Mouse (Mus musculus) embryonic facial prominence, embryonic 11.5 days (tissue): Measurements from ENCODE around the gene Crim1. TPM values are rescaled to one million over a fixed set of nuclear protein-coding genes. Genes with fewer than 3 reads are reported as not detected.

Source experiments
- ATAC-seq: fragments of 200-750 bp; cut with Nextera tagmentation; replicated peaks from 2 replicates; pipeline ENCODE4 v1.8.0; 2017; ENCODE audit warnings: low read depth; ENCODE audit not compliant: insufficient number of reproducible peaks, low FRiP score, low TSS enrichment
- DNase-seq: peaks from one replicate; pipeline ENCODE4 v3.0.0-alpha.2; 2015; ENCODE audit warnings: low spot score
- H3K27ac ChIP-seq: fragments of 300-500 bp; sonication (generic); replicated peaks from 2 replicates; pipeline ENCODE4 v1.5.1; 2014; ENCODE audit warnings: mild to moderate bottlenecking, low read depth, low read length, control low read depth
- H3K27me3 ChIP-seq: fragments of 300-500 bp; sonication (generic); 2 replicates; pipeline ENCODE4 v1.6.1; 2014; ENCODE audit warnings: mild to moderate bottlenecking, low read length, moderate library complexity, mixed read lengths; ENCODE audit not compliant: control insufficient read depth, insufficient read depth
- H3K36me3 ChIP-seq: fragments of 300-500 bp; sonication (generic); replicated peaks from 2 replicates; pipeline ENCODE4 v1.6.1; 2014; ENCODE audit warnings: low read depth, mild to moderate bottlenecking, low read length, moderate library complexity, mixed read lengths; ENCODE audit not compliant: control insufficient read depth, insufficient read depth
- H3K4me1 ChIP-seq: fragments of 300-500 bp; sonication (generic); 2 replicates; pipeline ENCODE4 v1.6.1; 2014; ENCODE audit warnings: low read length, mixed read lengths; ENCODE audit not compliant: control insufficient read depth, insufficient read depth
- H3K4me2 ChIP-seq: fragments of 300-500 bp; sonication (generic); 2 replicates; pipeline ENCODE4 v1.6.1; 2014; ENCODE audit warnings: low read depth, mild to moderate bottlenecking, control low read depth, low read length, moderate library complexity
- H3K4me3 ChIP-seq: fragments of 300-500 bp; sonication (generic); 2 replicates; pipeline ENCODE4 v1.5.1; 2014; ENCODE audit warnings: low read depth, low read length, control low read depth
- H3K9ac ChIP-seq: fragments of 300-500 bp; sonication (generic); replicated peaks from 2 replicates; pipeline ENCODE4 v1.6.1; 2014; ENCODE audit warnings: mild to moderate bottlenecking, control low read depth, low read length
- H3K9me3 ChIP-seq: fragments of 300-500 bp; sonication (generic); replicated peaks from 2 replicates; pipeline ENCODE4 v1.6.1; 2016; ENCODE audit warnings: mild to moderate bottlenecking, low read length, inconsistent platforms, mixed read lengths; ENCODE audit not compliant: control insufficient read depth
- WGBS: fragments of 180-500 bp; shearing (Covaris S2); extraction: QIAGEN DNeasy Blood & Tissue Kit; methylation state at CpG from one replicate; pipeline ENCODE4 v1.1.7; 2014; 5-methylcytosine and 5-hydroxymethylcytosine counted together
- polyA plus RNA-seq: library from polyadenylated mRNA; unstranded; fragments of >200 nt; fragmentation: Nextera tagmentation; extraction: Ambion mirVana; gene quantifications from 2 replicates; pipeline ENCODE4 v1.2.1, GENCODE M21; 2014

Crim1 gene
- 3.3 TPM in 2 replicates for polyA plus RNA-seq

GRCm38 (mm10) chr17:78199626-78200560, at the start of gene Crim1:
Gene Crim1 (plus strand): TSS chr17:78200248.
- no peaks in the 10 kb centered on the region for H3K36me3 ChIP-seq
- no peaks in the 10 kb centered on the region for H3K27me3 ChIP-seq
- peak; percentile 82 for ATAC-seq
- H3K9me3 ChIP-seq: no peaks in the 10 kb centered on the region
- peak; percentile 83 for DNase-seq
- H3K4me2 ChIP-seq: peak within 1 kb of the TSS; percentile 100
- WGBS: under 1% methylated on average over 48 of the region's 90 CpGs
- H3K9ac ChIP-seq: peak within 1 kb of the TSS; percentile 85
- no peaks in the 10 kb centered on the region for H3K4me1 ChIP-seq
- peak within 1 kb of the TSS; percentile 90 for H3K27ac ChIP-seq
- peak within 1 kb of the TSS; percentile 82 for H3K4me3 ChIP-seq

GRCm38 (mm10) chr17:78151479-78152282, 48.4 kb upstream of the Crim1 start:
- WGBS: 88% methylated on average over 13 of the region's 13 CpGs
- no peak overlapping the region for H3K4me2 ChIP-seq
- no peaks in the 10 kb centered on the region for H3K4me1 ChIP-seq
- DNase-seq (no peak), ATAC-seq (no peak)
- no peaks in the 10 kb centered on the region for H3K36me3 ChIP-seq
- H3K27ac ChIP-seq: no peak overlapping the region
- H3K9me3 ChIP-seq: no peaks in the 10 kb centered on the region
- no peaks in the 10 kb centered on the region for H3K27me3 ChIP-seq
- H3K9ac ChIP-seq: no peak overlapping the region
- H3K4me3 ChIP-seq: no peak overlapping the region

GRCm38 (mm10) chr17:78163278-78163677, 36.8 kb upstream of the Crim1 start:
- DNase-seq: peak; percentile 79
- H3K27ac ChIP-seq: no peak overlapping the region
- ATAC-seq: no peak
- no peaks in the 10 kb centered on the region for H3K36me3 ChIP-seq
- H3K9ac ChIP-seq: no peak overlapping the region
- 33% methylated on average over 5 of the region's 5 CpGs for WGBS
- H3K9me3 ChIP-seq: no peaks in the 10 kb centered on the region
- no peaks in the 10 kb centered on the region for H3K27me3 ChIP-seq
- no peak overlapping the region for H3K4me3 ChIP-seq
- H3K4me2 ChIP-seq: no peak overlapping the region
- H3K4me1 ChIP-seq: no peaks in the 10 kb centered on the region

- no peak overlapping the region for H3K4me2 ChIP-seq
- H3K36me3 ChIP-seq: no peaks in the 10 kb centered on the region
- 85% methylated on average over 10 of the region's 10 CpGs for WGBS
- no peak overlapping the region for H3K27ac ChIP-seq
- no peak overlapping the region for H3K9ac ChIP-seq
- H3K4me3 ChIP-seq: no peak overlapping the region
- H3K27me3 ChIP-seq: no peaks in the 10 kb centered on the region
- ATAC-seq (no peak), DNase-seq (no peak)
- no peaks in the 10 kb centered on the region for H3K4me1 ChIP-seq
- H3K9me3 ChIP-seq: no peaks in the 10 kb centered on the region
Measured at GRCm38 (mm10) chr17:78163724-78164236, 36.3 kb upstream of the Crim1 start.

- Histone ChIP-seq H3K4me3 (no peak overlapping the region), H3K36me3 (no peaks in the 10 kb centered on the region), H3K4me2 (no peak overlapping the region), H3K9me3 (no peaks in the 10 kb centered on the region), H3K9ac (no peak overlapping the region), H3K27me3 (no peaks in the 10 kb centered on the region), H3K4me1 (no peaks in the 10 kb centered on the region), H3K27ac (no peak overlapping the region)
- DNase-seq (no peak), ATAC-seq (no peak)
Measured at GRCm38 (mm10) chr17:78165855-78166254, 34.2 kb upstream of the Crim1 start.

GRCm38 (mm10) chr17:78166566-78166965, 33.5 kb upstream of the Crim1 start:
- Histone ChIP-seq H3K4me1 (no peaks in the 10 kb centered on the region), H3K9ac (no peak overlapping the region), H3K9me3 (no peaks in the 10 kb centered on the region), H3K4me2 (no peak overlapping the region), H3K36me3 (no peaks in the 10 kb centered on the region), H3K27me3 (no peaks in the 10 kb centered on the region), H3K27ac (no peak overlapping the region), H3K4me3 (no peak overlapping the region)
- DNase-seq (no peak), ATAC-seq (no peak)
- WGBS: 78% methylated on average over 4 of the region's 4 CpGs

DNA sequence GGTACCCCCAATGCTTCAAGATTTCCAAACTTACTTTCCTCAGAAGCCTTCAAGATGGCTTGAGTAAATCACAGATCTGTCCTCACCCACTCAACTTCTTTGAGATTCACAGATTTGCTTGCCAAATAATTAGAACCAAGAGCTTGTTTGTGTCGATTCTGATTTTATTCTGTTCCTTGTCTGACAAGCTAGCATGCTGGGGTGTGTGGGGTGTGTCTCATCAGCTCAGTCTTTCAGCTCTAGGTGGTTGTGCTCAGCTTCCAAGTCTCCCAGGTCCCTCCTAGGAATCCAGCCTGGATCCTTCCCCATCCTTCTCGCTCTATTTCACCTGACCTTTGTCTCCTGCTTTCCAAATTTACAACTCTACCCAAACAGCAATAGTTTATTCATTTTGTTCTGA, 27.7 kb upstream of the Crim1 start:
- Histone ChIP-seq H3K27me3 (no peaks in the 10 kb centered on the region), H3K27ac (no peak overlapping the region), H3K4me2 (no peak overlapping the region), H3K9me3 (no peaks in the 10 kb centered on the region), H3K36me3 (no peaks in the 10 kb centered on the region), H3K4me1 (no peaks in the 10 kb centered on the region), H3K9ac (no peak overlapping the region), H3K4me3 (no peak overlapping the region)
- no peak for ATAC-seq
- 83% methylated on average over 2 of the region's 2 CpGs for WGBS
- no peak for DNase-seq
